Mouse (Mus musculus) G1E (cell line): ENCODE measurements around the gene Mvk.

Source experiments
- CTCF ChIP-seq: IDR thresholded peaks from 2 replicates; pipeline ENCODE4 v1.5.1; 2012; ENCODE audit warnings: low read depth, low read length, inconsistent platforms, mixed read lengths
- GATA1 ChIP-seq: IDR thresholded peaks from 2 replicates; pipeline ENCODE4 v1.6.1; 2012; ENCODE audit warnings: borderline replicate concordance, low read length, inconsistent platforms, mixed read lengths
- GATA2 ChIP-seq: IDR thresholded peaks from 2 replicates; pipeline ENCODE4 v1.6.1; 2012; ENCODE audit warnings: low read depth, low read length, inconsistent platforms, borderline replicate concordance
- POLR2AphosphoS5 ChIP-seq: IDR thresholded peaks from 2 replicates; pipeline ENCODE4 v1.6.1; 2012; ENCODE audit warnings: low read depth, low read length, inconsistent platforms; ENCODE audit not compliant: insufficient replicate concordance
- TAL1 ChIP-seq: conservative IDR thresholded peaks from 2 replicates; pipeline ENCODE4 v1.6.1; 2012; ENCODE audit warnings: low read depth, low read length, inconsistent platforms, mixed read lengths

GRCm38 (mm10) chr5:114485685-114486084, 41.6 kb downstream of the Mvk start:
- TF ChIP-seq CTCF (no peak), GATA1 (no peak), POLR2AphosphoS5 (no peak), TAL1 (no peak), GATA2 (no peak)
